Mouse (Mus musculus) heart, adult 2 months (tissue): ENCODE results near the gene Gm37240. TPM values are rescaled to one million over a fixed set of nuclear protein-coding genes. Genes with fewer than 3 reads are reported as not detected.
"Not testable (repeated sequence)": the region's sequence is repeated elsewhere in the genome, so short reads cannot be mapped to it uniquely, and the experiment has no call there.

Experiments used
- DNase-seq, 2 experiments: peaks; one replicate each; pipeline ENCODE4 v3.0.0; 2021
- H3K27ac ChIP-seq: fragments of 200-600 bp; 2 replicates; pipeline ENCODE4 v1.8.1; 2022
- H3K27me3 ChIP-seq: fragments of 200-500 bp; 2 replicates; pipeline ENCODE4 v1.6.1; 2012; ENCODE audit warnings: mild to moderate bottlenecking, low read length, inconsistent platforms, mixed read lengths; ENCODE audit not compliant: control insufficient read depth, insufficient read depth
- H3K36me3 ChIP-seq: fragments of 200-500 bp; 2 replicates; pipeline ENCODE4 v1.6.1; 2012; ENCODE audit warnings: low read length, inconsistent platforms; ENCODE audit not compliant: control insufficient read depth, insufficient read depth
- H3K4me1 ChIP-seq: fragments of 200-500 bp; 2 replicates; pipeline ENCODE4 v1.6.1; 2011; ENCODE audit warnings: low read length; ENCODE audit not compliant: control insufficient read depth, insufficient read depth
- H3K4me3 ChIP-seq: fragments of 200-600 bp; 2 replicates; pipeline ENCODE4 v1.8.1; 2022
- H3K79me2 ChIP-seq: fragments of 200-500 bp; replicated peaks from 2 replicates; pipeline ENCODE4 v1.6.1; 2012; ENCODE audit warnings: mild to moderate bottlenecking, inconsistent platforms, low read length, moderate library complexity, mixed read lengths; ENCODE audit not compliant: control insufficient read depth, insufficient read depth
- H3K9ac ChIP-seq: fragments of 200-500 bp; 2 replicates; pipeline ENCODE4 v1.6.1; 2012; ENCODE audit warnings: low read depth, mild to moderate bottlenecking, control low read depth, inconsistent platforms, low read length, mixed read lengths
- CTCF ChIP-seq: fragments of 200-600 bp; IDR thresholded peaks from 2 replicates; pipeline ENCODE4 v1.8.1; 2022; ENCODE audit warnings: antibody characterized with exemption, mild to moderate bottlenecking, moderate library complexity
- EP300 ChIP-seq: fragments of 200-500 bp; IDR thresholded peaks from 2 replicates; pipeline ENCODE4 v1.6.1; 2011; ENCODE audit warnings: low read depth, low read length, control low read depth; ENCODE audit not compliant: insufficient read depth
- POLR2A ChIP-seq: fragments of 200-500 bp; IDR thresholded peaks from 2 replicates; pipeline ENCODE4 v1.6.1; 2011; ENCODE audit warnings: mild to moderate bottlenecking, low read depth, low read length, control low read depth; ENCODE audit not compliant: insufficient read depth
- WGBS: fragments of 180-500 bp; shearing (Covaris S2); methylation state at CpG from one replicate; pipeline ENCODE4 v1.1.7; 2018; 5-methylcytosine and 5-hydroxymethylcytosine counted together
- intact Hi-C: fragments of 180-260 bp; cut with DNase I; formaldehyde crosslinking; loops from one replicate; pipeline ENCODE4 v1.15.1; 2025
- polyA plus RNA-seq: library from polyadenylated mRNA; depleted of rRNA; stranded (reverse); fragments of >200 nt; gene quantifications from 2 replicates; pipeline ENCODE4 v1.2.3, GENCODE M21; 2012
- total RNA-seq, 2 experiments: library from RNA; stranded (reverse); gene quantifications; 2 replicates each; pipeline ENCODE4 v1.2.3; 2021

Gm37240 gene
- total and polyA plus RNA-seq, 3 experiments, result 25.0 to 45.3 (median 36.6) TPM

- Histone ChIP-seq H3K4me3 (no peak overlapping the region), H3K4me1 (peaks cover 4% of the 10 kb centered on the region; the same call in 1 of the 2 replicates), H3K36me3 (no peaks in the 10 kb centered on the region), H3K79me2 (no peaks in the 10 kb centered on the region), H3K9ac (no peak overlapping the region), H3K27ac (peak overlapping the region; percentile 55), H3K27me3 (no peaks in the 10 kb centered on the region)
- no peak for DNase-seq
- intact Hi-C loops, result no loop called here
- no peak for TF ChIP-seq CTCF
- no peak for TF ChIP-seq POLR2A
- TF ChIP-seq EP300, result no peak
- WGBS, result 66% methylated on average over 12 of the region's 12 CpGs
Observed at GRCm38 (mm10) chr3:84652643-84653556, 1234.4 kb downstream of the Gm37240 start.

GRCm38 (mm10) chr3:84649578-84650327, 1237.6 kb downstream of the Gm37240 start:
- H3K4me3 ChIP-seq, result no peak overlapping the region
- peaks cover 4% of the 10 kb centered on the region; the same call in 1 of the 2 replicates for H3K4me1 ChIP-seq
- 86% methylated on average over 12 of the region's 12 CpGs for WGBS
- no peaks in the 10 kb centered on the region for H3K27me3 ChIP-seq
- no peak for DNase-seq
- no peak overlapping the region for H3K27ac ChIP-seq
- H3K36me3 ChIP-seq, result no peaks in the 10 kb centered on the region
- no peak overlapping the region for H3K9ac ChIP-seq
- intact Hi-C loops, result no loop called here
- no peaks in the 10 kb centered on the region for H3K79me2 ChIP-seq
- TF ChIP-seq CTCF (no peak), POLR2A (no peak), EP300 (no peak)

GRCm38 (mm10) chr3:84648069-84648468, 1239.2 kb downstream of the Gm37240 start:
- H3K4me3 ChIP-seq, H3K4me1 ChIP-seq, DNase-seq, H3K27me3 ChIP-seq, H3K36me3 ChIP-seq, intact Hi-C loops, H3K79me2 ChIP-seq, H3K27ac ChIP-seq, H3K9ac ChIP-seq: not testable (repeated sequence)
- 78% methylated on average over 4 of the region's 4 CpGs for WGBS

- no peak overlapping the region for H3K4me3 ChIP-seq
- H3K79me2 ChIP-seq, result no peaks in the 10 kb centered on the region
- DNase-seq, result no peak
- H3K4me1 ChIP-seq, result no peaks in the 10 kb centered on the region
- no peaks in the 10 kb centered on the region for H3K36me3 ChIP-seq
- H3K27me3 ChIP-seq, result no peaks in the 10 kb centered on the region
- 29% methylated on average over 4 of the region's 4 CpGs for WGBS
- H3K27ac ChIP-seq, result no peak overlapping the region
- no peak overlapping the region for H3K9ac ChIP-seq
- intact Hi-C loops, result no loop called here
- TF ChIP-seq EP300 (no peak), POLR2A (no peak), CTCF (no peak)
Observed at GRCm38 (mm10) chr3:84647616-84648015, 1239.7 kb downstream of the Gm37240 start.

- intact Hi-C loops, result no loop called here
- TF ChIP-seq POLR2A (no peak), EP300 (no peak), CTCF (no peak)
- no peak overlapping the region for H3K9ac ChIP-seq
- H3K27ac ChIP-seq, result no peak overlapping the region
- H3K4me1 ChIP-seq, result no peaks in the 10 kb centered on the region
- no peaks in the 10 kb centered on the region for H3K79me2 ChIP-seq
- no peaks in the 10 kb centered on the region for H3K36me3 ChIP-seq
- WGBS, result 78% methylated on average over 8 of the region's 8 CpGs
- H3K4me3 ChIP-seq, result no peak overlapping the region
- no peaks in the 10 kb centered on the region for H3K27me3 ChIP-seq
- DNase-seq, result no peak
Observed at GRCm38 (mm10) chr3:84646331-84646845, 1240.9 kb downstream of the Gm37240 start.

GRCm38 (mm10) chr3:84646007-84646290, 1241.4 kb downstream of the Gm37240 start:
- Histone ChIP-seq H3K36me3 (no peaks in the 10 kb centered on the region), H3K4me1 (no peaks in the 10 kb centered on the region), H3K9ac (no peak overlapping the region), H3K4me3 (no peak overlapping the region), H3K79me2 (no peaks in the 10 kb centered on the region), H3K27me3 (no peaks in the 10 kb centered on the region), H3K27ac (no peak overlapping the region)
- no peak for DNase-seq
- WGBS, result 90% methylated on average over 3 of the region's 3 CpGs
- TF ChIP-seq POLR2A (no peak), CTCF (no peak), EP300 (no peak)
- intact Hi-C loops, result no loop called here
